Mouse (Mus musculus) lung, postnatal 0 days (tissue): ENCODE measurements around the gene Morn2.

Source experiments
- CTCF ChIP-seq: IDR thresholded peaks from 2 replicates; pipeline ENCODE4 v1.5.1; 2016; ENCODE audit warnings: antibody characterized with exemption, mild to moderate bottlenecking
- EP300 ChIP-seq: IDR thresholded peaks from 2 replicates; pipeline ENCODE4 v1.6.1; 2016; ENCODE audit warnings: antibody characterized with exemption, mild to moderate bottlenecking, control low read depth

DNA sequence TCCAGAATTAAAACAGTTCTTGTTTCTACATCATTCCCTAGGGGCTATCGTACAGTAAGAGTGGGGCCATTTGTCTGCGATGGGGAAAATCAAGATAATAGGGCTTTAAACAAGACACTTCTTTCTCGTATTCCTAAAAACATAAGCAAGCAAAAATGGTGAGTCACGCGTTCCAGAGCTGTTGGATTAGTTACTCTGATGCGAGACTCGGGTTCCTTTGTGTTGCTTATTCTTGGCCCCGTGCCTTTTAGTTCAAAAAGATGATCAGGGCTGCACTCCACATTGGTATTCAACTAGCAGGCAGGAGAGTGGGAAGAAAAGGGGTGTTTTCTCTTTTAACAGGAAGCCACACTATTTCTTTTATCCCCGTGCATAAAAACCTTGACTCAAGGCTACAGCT is 21.8 kb downstream of the Morn2 start:
- TF ChIP-seq CTCF (no peak), EP300 (no peak)
